Mouse (Mus musculus) right cerebral cortex, postnatal 25 days (tissue): ENCODE data around the gene Zfp51.
"Not testable (repeated sequence)": the region's sequence is repeated elsewhere in the genome, so short reads cannot be mapped to it uniquely, and the experiment has no call there.

ENCODE experiments used
- DNase-seq: peaks from one replicate; pipeline ENCODE4 v3.0.0; 2022

The Zfp51 gene

GRCm38 (mm10) chr17:21450138-21450704 lies at the start of gene Zfp51:
TSS of gene Zfp51 (plus strand) at chr17:21450374.
- DNase-seq = peak; percentile 81

- DNase-seq = peak; percentile 23
Measured at GRCm38 (mm10) chr17:21422664-21423599, 27.2 kb upstream of the Zfp51 start, which contains the start of gene Zfp54. TSS of gene Zfp54 (plus strand) at chr17:21423227.

- DNase-seq = not testable (repeated sequence)
Measured at GRCm38 (mm10) chr17:21438806-21439400, 11.3 kb upstream of the Zfp51 start.

GRCm38 (mm10) chr17:21449669-21450068 lies 505 bp upstream of the Zfp51 start:
- peak; percentile 67 for DNase-seq

- DNase-seq = no peak
Measured at GRCm38 (mm10) chr17:21463550-21463949, 13.4 kb downstream of the Zfp51 start.

GRCm38 (mm10) chr17:21472032-21472652 lies 22.0 kb downstream of the Zfp51 start:
- DNase-seq = no peak

GRCm38 (mm10) chr17:21472653-21473307 lies 22.6 kb downstream of the Zfp51 start:
- DNase-seq = no peak

- DNase-seq = no peak
Measured at GRCm38 (mm10) chr17:21473362-21474190, 23.4 kb downstream of the Zfp51 start.

GRCm38 (mm10) chr17:21474729-21475128 lies 24.6 kb downstream of the Zfp51 start:
- DNase-seq = not testable (repeated sequence)

GRCm38 (mm10) chr17:21475290-21475689 lies 25.1 kb downstream of the Zfp51 start:
- not testable (repeated sequence) for DNase-seq

GRCm38 (mm10) chr17:21476351-21476750 lies 26.2 kb downstream of the Zfp51 start:
- DNase-seq = not testable (repeated sequence)

GRCm38 (mm10) chr17:21478103-21478777 lies 28.1 kb downstream of the Zfp51 start:
- not testable (repeated sequence) for DNase-seq

- DNase-seq = peak; percentile 80
Measured at GRCm38 (mm10) chr17:21488760-21489499, 38.8 kb downstream of the Zfp51 start, which contains the start of gene Zfp53. TSS of gene Zfp53 (plus strand) at chr17:21488998.

GRCm38 (mm10) chr17:21489500-21490001 lies 39.4 kb downstream of the Zfp51 start:
- no peak for DNase-seq

GRCm38 (mm10) chr17:21501365-21501764 lies 51.2 kb downstream of the Zfp51 start:
- DNase-seq = no peak

- no peak for DNase-seq
Measured at GRCm38 (mm10) chr17:21504524-21504923, 54.4 kb downstream of the Zfp51 start.

- DNase-seq = no peak
Measured at GRCm38 (mm10) chr17:21506258-21506657, 56.1 kb downstream of the Zfp51 start.

GRCm38 (mm10) chr17:21509756-21510155 lies 59.6 kb downstream of the Zfp51 start:
- no peak for DNase-seq
